Mouse (Mus musculus) c-Kit-positive CD71-negative TER-119-negative erythroid progenitor cells, embryonic 14.5 days (primary cell): ENCODE results near the gene Insrr.
"Not testable (repeated sequence)": the region's sequence is repeated elsewhere in the genome, so short reads cannot be mapped to it uniquely, and the experiment has no call there.

ENCODE experiments used
- DNase-seq: peaks from one replicate; pipeline ENCODE4 v3.0.0-alpha.2; 2013; ENCODE audit warnings: low read depth

Gene Insrr

DNA sequence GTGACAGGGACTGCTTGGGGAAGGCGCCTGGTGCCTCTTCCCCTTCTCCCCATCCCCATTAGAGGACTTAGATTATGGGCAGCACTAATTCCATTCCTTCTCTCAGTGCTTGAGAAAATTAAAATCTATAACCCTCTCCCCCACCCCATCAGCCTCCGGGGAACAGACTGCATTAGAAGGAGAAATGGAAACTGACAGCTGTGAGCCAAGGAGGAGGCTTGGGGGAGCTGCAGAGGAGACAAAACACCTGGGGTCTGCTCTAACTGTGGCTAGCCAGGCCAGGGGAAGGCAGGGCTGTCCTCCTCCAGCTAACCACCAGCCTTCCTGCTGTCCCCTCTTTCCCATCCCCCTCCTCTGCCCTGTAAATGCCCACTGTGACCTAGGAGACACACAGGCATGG is 17.7 kb upstream of the Insrr start:
- DNase-seq: no peak

- DNase-seq: no peak
These were observed 13.3 kb upstream of the Insrr start for GRCm38 (mm10) chr3:87783282-87784023.

DNA sequence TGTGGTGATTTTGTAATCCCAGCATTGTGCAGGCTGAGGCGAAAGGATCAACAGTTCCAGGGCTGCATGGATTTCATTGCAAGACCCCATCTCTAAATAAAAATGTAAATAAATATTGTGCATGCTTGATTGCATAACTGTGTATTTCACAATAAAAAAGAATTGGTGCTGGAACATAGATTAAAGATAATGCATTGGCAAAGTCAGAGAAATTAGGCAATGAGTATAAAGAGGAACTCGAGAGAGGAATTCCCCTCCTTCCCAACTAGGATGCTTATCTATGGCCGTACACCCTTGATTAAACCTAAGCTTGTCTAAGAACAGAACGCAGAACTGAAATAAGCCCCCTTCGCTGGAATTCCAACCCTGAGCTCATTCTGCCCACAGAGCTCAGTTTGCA is 11.6 kb upstream of the Insrr start:
- DNase-seq: no peak

- no peak for DNase-seq
These were observed 11.0 kb upstream of the Insrr start for GRCm38 (mm10) chr3:87785626-87786214.

GRCm38 (mm10) chr3:87789248-87789647 is 7.5 kb upstream of the Insrr start:
- no peak for DNase-seq

GRCm38 (mm10) chr3:87789768-87790167 is 7.0 kb upstream of the Insrr start:
- DNase-seq: no peak

DNA sequence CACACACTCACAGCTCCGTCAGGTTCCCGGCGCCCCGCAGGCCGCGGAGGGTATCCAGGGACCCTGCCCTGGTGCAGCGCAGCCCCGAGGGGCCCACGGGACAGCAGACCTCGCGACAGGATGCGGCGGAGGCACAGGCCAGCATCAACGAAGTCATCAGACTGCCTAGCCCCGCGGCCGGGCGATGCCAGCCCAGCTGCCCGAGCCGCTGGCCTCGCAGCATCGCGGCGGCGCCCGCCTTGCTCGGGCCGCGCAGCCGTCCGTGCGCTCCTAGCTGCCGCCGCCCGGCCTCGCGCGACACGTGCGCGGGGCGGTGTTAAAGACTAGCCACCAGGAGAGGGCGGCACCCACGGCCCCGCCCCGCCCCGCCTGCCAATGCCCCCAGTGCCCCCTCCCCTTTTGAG is 1.8 kb upstream of the Insrr start, which contains the start of gene Ntrk1:
Gene Ntrk1, minus strand, starts transcription at position 241 of the 404 bp plus-strand sequence.
- DNase-seq: no peak

DNA sequence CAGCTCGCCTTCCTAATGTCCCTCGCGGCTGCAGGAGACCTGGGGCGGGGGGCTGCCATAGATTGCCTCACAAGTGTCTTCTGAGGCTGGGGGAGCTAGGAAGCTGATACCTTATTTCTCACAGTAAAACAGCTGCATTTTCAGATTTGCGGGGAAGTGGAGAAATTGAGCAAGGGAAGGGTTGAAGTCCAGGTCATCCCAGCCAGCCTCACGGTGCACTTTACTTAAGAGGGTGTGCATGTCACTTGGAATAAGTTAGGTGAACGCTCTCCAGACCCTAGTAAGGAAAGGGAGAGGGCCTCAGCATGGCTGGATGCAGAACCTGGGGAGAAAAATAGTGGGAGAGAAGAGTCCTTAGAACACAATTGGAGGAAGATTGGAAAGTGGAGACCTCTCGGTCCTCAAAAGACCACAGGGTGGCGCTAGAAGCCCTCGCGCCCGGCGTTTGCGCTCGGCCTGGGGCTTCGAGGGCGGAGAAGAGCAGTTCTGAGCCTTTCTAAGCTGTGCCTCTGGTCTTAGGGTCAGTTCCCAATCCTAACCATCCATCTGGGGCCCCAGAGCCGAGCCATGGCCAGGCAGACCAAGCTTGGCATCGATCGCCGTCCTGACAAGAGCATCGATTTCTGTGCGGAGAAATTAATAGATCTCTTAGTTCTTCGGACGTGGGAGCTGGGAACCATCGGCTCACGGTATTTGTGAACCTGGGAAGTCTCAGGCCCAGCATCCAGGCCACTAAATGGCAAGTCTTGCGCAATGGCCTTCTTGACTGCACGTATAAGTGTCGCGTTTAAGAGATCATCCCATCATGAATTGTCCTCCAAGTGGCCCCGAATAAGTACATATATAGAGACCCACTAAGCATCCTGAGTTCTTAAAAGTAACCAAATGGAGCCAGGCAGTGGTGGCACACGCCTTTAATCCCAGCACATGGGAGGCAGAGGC is 1.1 kb upstream of the Insrr start:
- peak; percentile 54 for DNase-seq

GRCm38 (mm10) chr3:87801681-87802080 is 4.9 kb downstream of the Insrr start:
- DNase-seq: no peak

GRCm38 (mm10) chr3:87804038-87804677 is 7.4 kb downstream of the Insrr start:
- DNase-seq: no peak

DNA sequence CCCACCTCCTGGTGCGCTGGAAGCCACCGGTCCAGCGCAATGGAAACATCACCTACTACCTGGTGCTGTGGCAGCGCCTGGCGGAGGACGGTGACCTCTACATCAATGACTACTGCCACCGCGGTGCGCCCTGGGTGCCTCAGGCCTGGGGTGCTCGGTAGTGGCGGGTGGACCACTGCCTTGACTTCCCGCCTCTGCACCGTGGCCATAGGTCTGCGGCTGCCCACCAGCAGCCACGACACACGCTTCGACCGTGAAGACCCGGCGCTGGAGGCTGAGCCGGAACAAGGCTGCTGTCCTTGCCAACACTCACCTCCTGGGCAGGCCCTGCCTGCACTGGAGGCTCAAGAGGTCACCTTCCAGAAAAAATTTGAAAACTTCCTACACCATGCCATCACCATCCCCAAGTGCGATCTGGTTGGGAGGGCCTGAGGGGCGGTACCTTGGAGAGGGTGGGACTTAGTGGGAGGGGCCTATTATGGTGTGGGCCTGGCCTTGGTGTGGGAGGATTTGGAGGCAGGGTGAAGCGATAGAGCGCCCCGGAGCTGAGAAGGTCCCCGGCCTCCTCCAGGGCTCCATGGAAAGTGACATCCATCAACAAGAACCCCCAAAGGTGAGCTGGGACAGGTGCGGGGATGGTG is 12.7 kb downstream of the Insrr start:
- DNase-seq: no peak

DNA sequence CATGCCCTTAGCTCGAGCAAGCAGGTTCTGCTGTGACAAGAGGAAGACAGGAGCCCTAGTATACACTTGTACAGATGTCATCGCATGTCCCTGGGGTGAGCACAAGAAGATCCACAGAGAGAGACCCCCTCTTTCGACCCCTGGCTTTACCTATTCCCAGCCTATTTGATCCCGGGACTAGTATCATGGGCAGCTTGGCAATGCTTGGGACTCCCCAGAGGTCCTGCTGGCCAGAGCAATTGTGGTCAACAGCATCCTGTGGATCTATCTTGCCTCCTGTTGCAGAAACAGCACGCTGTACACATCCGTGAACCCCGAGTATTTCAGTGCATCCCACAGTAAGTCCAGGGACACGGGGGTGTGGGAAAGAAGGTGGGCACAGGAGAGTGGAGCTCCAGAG is 14.5 kb downstream of the Insrr start:
- DNase-seq: no peak

- no peak for DNase-seq
These were observed 15.7 kb downstream of the Insrr start for GRCm38 (mm10) chr3:87812413-87812812.

GRCm38 (mm10) chr3:87812873-87813272 is 16.1 kb downstream of the Insrr start:
- DNase-seq: no peak

DNA sequence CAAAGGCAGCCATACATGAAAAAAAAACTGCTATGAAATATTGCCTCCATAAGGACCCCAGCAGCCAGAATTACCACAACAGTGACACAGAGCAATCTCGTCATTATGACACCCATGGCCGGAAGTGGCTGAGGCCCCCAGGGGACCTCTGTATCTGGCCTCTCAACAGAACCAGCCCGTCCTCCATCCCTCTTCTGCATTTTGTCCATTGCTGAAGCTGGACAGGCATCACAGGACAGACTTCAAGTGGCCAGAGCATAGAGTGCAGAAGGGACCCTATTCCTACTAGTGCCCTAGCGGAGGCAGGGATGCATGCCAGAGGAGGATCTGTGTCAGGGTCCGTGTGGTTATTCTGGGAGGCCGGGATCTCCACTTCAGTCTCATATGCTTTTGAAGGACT is 19.4 kb downstream of the Insrr start:
- no peak for DNase-seq

DNA sequence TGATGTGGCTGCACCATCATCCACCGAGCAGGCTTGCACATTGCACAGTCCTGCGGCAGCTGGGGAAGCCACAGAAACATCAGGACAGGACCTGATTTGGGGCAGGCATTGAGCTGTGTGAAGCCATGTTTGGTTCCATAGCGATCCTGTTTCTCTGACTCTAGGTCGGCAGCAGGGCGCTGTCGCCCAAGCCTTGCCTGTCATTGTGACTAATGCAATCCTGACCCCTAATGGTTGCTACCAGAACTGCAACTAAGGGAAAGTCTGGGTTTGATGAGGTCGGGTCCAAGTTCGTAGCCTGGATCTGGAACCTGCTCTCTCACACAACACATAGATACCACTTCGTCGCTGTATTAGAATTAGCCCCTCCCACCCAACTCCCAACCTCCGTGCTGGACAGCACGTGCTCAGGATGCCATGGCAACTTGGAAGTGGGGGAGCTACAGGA is 19.9 kb downstream of the Insrr start:
- DNase-seq: peak; percentile 85

- no peak for DNase-seq
These were observed 21.5 kb downstream of the Insrr start for GRCm38 (mm10) chr3:87818226-87818625.

DNA sequence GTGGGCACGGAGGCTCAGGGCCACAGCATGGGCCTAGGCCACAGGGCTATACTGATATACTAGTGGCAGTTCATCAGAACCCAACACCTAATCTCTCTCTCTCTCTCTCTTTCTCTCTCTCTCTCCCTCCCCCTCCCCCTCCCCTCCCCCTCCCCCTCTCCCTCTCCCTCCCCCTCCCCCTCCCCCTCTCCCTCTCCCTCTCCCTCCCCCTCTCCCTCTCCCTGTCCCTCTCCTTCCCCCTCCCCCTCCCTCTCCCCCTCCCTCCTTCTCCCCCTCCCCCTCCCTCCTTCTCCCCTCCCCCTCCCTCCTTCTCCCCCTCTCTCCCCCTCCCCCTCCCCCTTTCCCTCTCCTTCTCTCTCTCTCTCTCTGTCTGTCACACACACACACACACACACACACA is 27.5 kb downstream of the Insrr start, which contains the start of gene Pear1:
Gene Pear1, minus strand, starts transcription at position 101 of the 400 bp plus-strand sequence.
- DNase-seq: not testable (repeated sequence)

GRCm38 (mm10) chr3:87828435-87828834 is 31.7 kb downstream of the Insrr start:
- no peak for DNase-seq

- no peak for DNase-seq
These were observed 32.3 kb downstream of the Insrr start for GRCm38 (mm10) chr3:87829025-87829424.

- no peak for DNase-seq
These were observed 35.5 kb downstream of the Insrr start for GRCm38 (mm10) chr3:87832109-87832859.
